Comparison of ENCODE assay signal across 7 mouse cellular contexts in the genomic region with DNA sequence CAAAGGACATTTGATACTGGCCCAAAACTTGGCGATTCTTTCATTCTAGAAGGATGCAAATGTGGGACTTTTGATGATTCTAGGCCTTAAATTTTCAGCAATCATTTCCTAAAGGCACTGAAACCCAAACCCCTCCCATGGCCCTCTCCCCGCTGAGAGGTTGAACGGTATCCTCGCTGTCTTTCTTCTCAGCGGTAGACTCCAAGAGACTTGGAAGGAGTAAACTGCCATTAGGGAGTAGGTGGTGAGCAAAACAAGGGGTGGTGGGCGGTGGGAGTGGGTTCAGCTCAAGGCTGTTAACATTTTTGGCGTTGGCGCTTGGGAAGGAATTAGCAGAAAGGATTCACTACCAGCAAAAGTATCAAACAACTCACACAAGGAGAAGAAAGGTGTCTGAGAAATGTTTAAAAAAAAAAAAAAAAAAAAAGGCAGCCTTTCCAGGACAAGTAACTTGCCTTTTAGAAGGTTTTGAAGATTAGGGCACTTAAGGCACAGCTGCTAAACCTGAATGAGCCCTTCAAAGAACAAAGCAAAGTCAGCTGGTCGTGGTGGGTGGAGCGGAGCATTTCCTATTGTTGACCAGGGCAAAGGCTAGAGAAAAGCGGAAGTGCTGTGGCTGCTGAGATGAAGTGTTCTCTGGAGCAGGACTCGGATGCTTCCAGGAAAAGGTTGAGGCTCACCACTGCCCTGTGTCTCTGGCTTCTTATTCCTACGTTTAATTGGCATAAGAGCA. TPM values are rescaled to one million over a fixed set of nuclear protein-coding genes. Genes with fewer than 3 reads are reported as not detected.
DNase-seq lines count a peak whose midpoint lies in the region; ATAC-seq lines count a peak whose summit lies in the region.

No protein-coding gene starts in this region.

- H3K4me1 ChIP-seq in embryonic facial prominence, embryonic 13.5 days: peaks cover 30% of the 10 kb centered on the region
- H3K4me1 ChIP-seq in limb, embryonic 10.5 days: peaks cover 24% of the 10 kb centered on the region
- H3K4me1 ChIP-seq in midbrain, embryonic 10.5 days: peaks cover 50% of the 10 kb centered on the region
- H3K4me1 ChIP-seq in stomach, embryonic 16.5 days (ENCODE audit: control insufficient read depth, insufficient read depth, low read length): peaks cover 12% of the 10 kb centered on the region

- 12% methylated on average over 13 of the region's 13 CpGs for WGBS in embryonic facial prominence, embryonic 13.5 days
- WGBS in limb, embryonic 10.5 days: 13% methylated on average over 13 of the region's 13 CpGs
- 3% methylated on average over 13 of the region's 13 CpGs for WGBS in midbrain, embryonic 10.5 days
- WGBS in stomach, embryonic 16.5 days: 27% methylated on average over 13 of the region's 13 CpGs

- peak; percentile 55 for DNase-seq in adrenal gland, postnatal 10 days
- peak; percentile 71 for DNase-seq in heart, postnatal 25 days (ENCODE audit: low spot score)
- DNase-seq in limb, embryonic 10.5 days (ENCODE audit: low spot score): peak; percentile 51
- peak; percentile 76 for DNase-seq in midbrain, embryonic 10.5 days (ENCODE audit: low spot score)
- DNase-seq in ovary, postnatal 10 days (ENCODE audit: low spot score): no peak

- H3K4me3 ChIP-seq in embryonic facial prominence, embryonic 13.5 days: no peak overlapping the region
- H3K4me3 ChIP-seq in limb, embryonic 10.5 days: no peak overlapping the region; the same call in 1 of the 2 replicates
- H3K4me3 ChIP-seq in midbrain, embryonic 10.5 days: peak overlapping the region; percentile 39
- no peak overlapping the region for H3K4me3 ChIP-seq in stomach, embryonic 16.5 days (replicated peaks; ENCODE audit: low read length)

- peak overlapping the region; percentile 82 for H3K27ac ChIP-seq in embryonic facial prominence, embryonic 13.5 days
- peak overlapping the region; percentile 53 for H3K27ac ChIP-seq in limb, embryonic 10.5 days
- peak overlapping the region; percentile 85 for H3K27ac ChIP-seq in midbrain, embryonic 10.5 days (replicated peaks)
- H3K27ac ChIP-seq in stomach, embryonic 16.5 days (ENCODE audit: low read length): peak overlapping the region; percentile 79

- intact Hi-C loops in heart, postnatal 25 days (cut with DNase I): loop anchor here (2.0 kb wide), 1 partner anchor 15 kb away; no protein-coding TSS in a partner anchor

- H3K9ac ChIP-seq in embryonic facial prominence, embryonic 13.5 days: no peak overlapping the region
- H3K9ac ChIP-seq in stomach, embryonic 16.5 days (ENCODE audit: low read length): peak overlapping the region; percentile 1; the same call in 1 of the 2 replicates

- ATAC-seq in embryonic facial prominence, embryonic 13.5 days (ENCODE audit: insufficient number of reproducible peaks, insufficient read depth, low FRiP score, low TSS enrichment, low read depth): no peak
- ATAC-seq in stomach, embryonic 16.5 days (ENCODE audit: insufficient read depth, low FRiP score): peak; percentile 86

- no peaks in the 10 kb centered on the region for H3K9me3 ChIP-seq in embryonic facial prominence, embryonic 13.5 days
- no peaks in the 10 kb centered on the region for H3K9me3 ChIP-seq in limb, embryonic 10.5 days (replicated peaks)
- H3K9me3 ChIP-seq in midbrain, embryonic 10.5 days (replicated peaks): no peaks in the 10 kb centered on the region
- H3K9me3 ChIP-seq in stomach, embryonic 16.5 days (replicated peaks; ENCODE audit: control insufficient read depth, low read length): no peaks in the 10 kb centered on the region

- H3K4me2 ChIP-seq in embryonic facial prominence, embryonic 13.5 days: no peak overlapping the region
- peak overlapping the region; percentile 11; the same call in 1 of the 2 replicates for H3K4me2 ChIP-seq in stomach, embryonic 16.5 days (ENCODE audit: low read depth, low read length)

- H3K36me3 ChIP-seq in embryonic facial prominence, embryonic 13.5 days: peaks cover 29% of the 10 kb centered on the region
- peaks cover 44% of the 10 kb centered on the region for H3K36me3 ChIP-seq in limb, embryonic 10.5 days
- peaks cover 2% of the 10 kb centered on the region; the same call in 1 of the 2 replicates for H3K36me3 ChIP-seq in midbrain, embryonic 10.5 days
- H3K36me3 ChIP-seq in stomach, embryonic 16.5 days (ENCODE audit: control insufficient read depth, insufficient read depth, low read length): no peaks in the 10 kb centered on the region

- H3K27me3 ChIP-seq in embryonic facial prominence, embryonic 13.5 days: no peaks in the 10 kb centered on the region
- no peaks in the 10 kb centered on the region for H3K27me3 ChIP-seq in limb, embryonic 10.5 days (ENCODE audit: low read depth, poor library complexity, severe bottlenecking)
- H3K27me3 ChIP-seq in midbrain, embryonic 10.5 days (ENCODE audit: low read depth, poor library complexity, severe bottlenecking): peaks cover 21% of the 10 kb centered on the region; the same call in 1 of the 2 replicates
- no peaks in the 10 kb centered on the region for H3K27me3 ChIP-seq in stomach, embryonic 16.5 days (ENCODE audit: control insufficient read depth, insufficient read depth, low read length)

RNA-seq across cellular contexts. Expression of a gene that starts 17.0 kb away (rescaled TPM):
- total RNA-seq in adrenal gland, postnatal 10 days (2021): 1,000 to 10,000 TPM; 1,152 to 1,293 TPM
- 2,195 and 2,229 TPM in 2 replicates for polyA plus RNA-seq in embryonic facial prominence, embryonic 13.5 days (2015; fragmentation: Nextera tagmentation; extraction: Ambion mirVana)
- 1,000 to 10,000 TPM; 1,172 to 1,478 TPM for total RNA-seq in heart, postnatal 25 days (2021)
- polyA plus RNA-seq in limb, embryonic 10.5 days (2016; fragmentation: Nextera tagmentation; extraction: Ambion mirVana): 3,450 and 4,164 TPM in 2 replicates
- polyA plus RNA-seq in midbrain, embryonic 10.5 days (2016; fragmentation: Nextera tagmentation; extraction: Ambion mirVana): 3,165 and 3,904 TPM in 2 replicates
- 2,089 and 2,252 TPM in 2 replicates for polyA plus RNA-seq in stomach, embryonic 16.5 days (2015; fragmentation: Nextera tagmentation; extraction: Ambion mirVana)
